In the genomic region with DNA sequence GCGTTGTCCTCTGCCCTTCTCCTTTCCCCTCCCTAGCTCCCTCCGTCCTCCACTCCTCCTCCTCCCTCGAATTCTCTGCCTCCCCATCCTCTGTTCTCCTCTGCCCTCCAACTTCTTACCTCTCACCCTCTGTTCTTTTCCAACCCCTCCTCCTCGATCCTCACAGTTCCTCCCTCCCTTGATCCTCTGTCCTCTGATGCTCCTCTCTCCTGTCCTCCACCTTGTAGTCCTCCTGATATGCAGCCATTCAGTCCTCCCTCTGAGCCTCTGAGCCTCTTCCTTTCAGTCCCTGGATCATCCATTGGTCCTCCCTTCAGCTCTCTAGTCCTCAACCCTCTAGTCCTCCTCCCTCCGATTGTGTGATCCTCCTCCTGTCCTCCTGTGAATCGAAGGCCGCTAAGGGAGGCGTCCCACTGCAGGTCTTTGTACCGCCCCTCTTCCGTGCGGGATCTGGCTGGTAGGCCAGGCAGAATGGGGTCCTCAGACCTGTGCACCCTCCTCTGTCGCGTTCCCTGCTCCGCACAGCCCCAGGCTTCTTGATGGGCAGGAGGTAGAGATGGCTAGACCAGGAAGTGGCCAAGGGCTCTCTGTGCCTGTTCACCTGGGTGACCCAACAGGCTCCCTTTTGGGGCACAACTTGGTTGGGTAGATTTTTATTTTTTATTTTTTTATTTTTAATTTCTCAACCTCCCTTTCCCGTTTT, we compare ENCODE assay signal across 8 mouse cellular contexts. TPM values are rescaled to one million over a fixed set of nuclear protein-coding genes. Genes with fewer than 3 reads are reported as not detected.
A peak's percentile ranks its signal among the peaks of the same experiment; 100 is the strongest.
DNase-seq lines count a peak whose midpoint lies in the region; ATAC-seq and TF ChIP-seq lines count a peak whose summit lies in the region.

No protein-coding gene starts in this region.

- TF ChIP-seq CTCF in kidney, adult 2 months (conservative IDR thresholded peaks at IDR 0.05; ENCODE audit: insufficient read depth, insufficient read length, low read depth, low read length): no peak
- no peak for TF ChIP-seq CTCF in embryonic fibroblast, embryonic 13.5 days (IDR thresholded peaks at IDR 0.05; ENCODE audit: borderline replicate concordance, insufficient read depth, low read length)
- no peak for TF ChIP-seq CTCF in small intestine, adult 2 months (IDR thresholded peaks at IDR 0.05; ENCODE audit: extremely low read depth, insufficient read length, insufficient replicate concordance, low read depth, low read length)

- H3K9me3 ChIP-seq in limb, embryonic 14.5 days (ENCODE audit: control insufficient read depth, low read length): no peaks in the 10 kb centered on the region

- DNase-seq in kidney, adult 2 months: peak; percentile 14
- no peak for DNase-seq in kidney, adult 18-20 months
- peak; percentile 29 for DNase-seq in NIH3T3 (ENCODE audit: low read depth)
- DNase-seq in limb, embryonic 14.5 days (ENCODE audit: low spot score): no peak
- DNase-seq in yolk sac, embryonic 10.5 days (ENCODE audit: low spot score): no peak
- DNase-seq in right cerebral cortex, adult 18-20 months: no peak

- ATAC-seq in limb, embryonic 14.5 days (ENCODE audit: low FRiP score, low read depth): 0 out of 2 replicates have a peak, but pooled peaks have one; percentile 1

- peaks cover 5% of the 10 kb centered on the region; the same call in 1 of the 2 replicates for H3K4me1 ChIP-seq in kidney, adult 2 months (ENCODE audit: control insufficient read depth, insufficient read depth, low read length)
- 0 out of 2 replicates have a peak, but pooled peaks cover 7% of the 10 kb centered on the region for H3K4me1 ChIP-seq in embryonic fibroblast, embryonic 13.5 days (ENCODE audit: control insufficient read depth, insufficient read depth, low read length)
- H3K4me1 ChIP-seq in limb, embryonic 14.5 days (ENCODE audit: control insufficient read depth, insufficient read depth, low read length): peaks cover 16% of the 10 kb centered on the region
- peaks cover 2% of the 10 kb centered on the region for H3K4me1 ChIP-seq in small intestine, adult 2 months (ENCODE audit: control insufficient read depth, insufficient read depth, insufficient read length, low read length)

- 4% methylated on average over 15 of the region's 15 CpGs for WGBS in kidney, adult 2 months
- WGBS in limb, embryonic 14.5 days: 7% methylated on average over 15 of the region's 15 CpGs
- 2% methylated on average over 15 of the region's 15 CpGs for WGBS in small intestine, adult 2 months

- H3K4me3 ChIP-seq in kidney, adult 2 months (ENCODE audit: insufficient read depth, low read depth, low read length): peak overlapping the region; percentile 76
- peak overlapping the region; percentile 74 for H3K4me3 ChIP-seq in embryonic fibroblast, embryonic 13.5 days (ENCODE audit: insufficient read depth, low read length)
- peak overlapping the region; percentile 65 for H3K4me3 ChIP-seq in limb, embryonic 14.5 days (replicated peaks; ENCODE audit: low read length)
- H3K4me3 ChIP-seq in small intestine, adult 2 months (ENCODE audit: low read depth, low read length): peak overlapping the region; percentile 84

- H3K4me2 ChIP-seq in limb, embryonic 14.5 days (replicated peaks; ENCODE audit: low read depth, low read length, severe bottlenecking): peak overlapping the region; percentile 86

- peak overlapping the region; percentile 54 for H3K27ac ChIP-seq in kidney, adult 2 months (ENCODE audit: insufficient read depth, low read depth, low read length)
- peak overlapping the region; percentile 9; the same call in 1 of the 2 replicates for H3K27ac ChIP-seq in embryonic fibroblast, embryonic 13.5 days (ENCODE audit: insufficient read depth, low read length)
- peak overlapping the region; percentile 67; the same call in 1 of the 2 replicates for H3K27ac ChIP-seq in limb, embryonic 14.5 days (replicated peaks; ENCODE audit: low read depth, low read length)
- H3K27ac ChIP-seq in small intestine, adult 2 months (ENCODE audit: insufficient read depth, low read depth, low read length): peak overlapping the region; percentile 29; the same call in 1 of the 2 replicates

- H3K9ac ChIP-seq in limb, embryonic 14.5 days (ENCODE audit: low read depth, low read length, severe bottlenecking): peak overlapping the region; percentile 66

- H3K36me3 ChIP-seq in kidney, adult 2 months (ENCODE audit: control insufficient read depth, insufficient read depth, low read length): no peaks in the 10 kb centered on the region
- H3K36me3 ChIP-seq in limb, embryonic 14.5 days (ENCODE audit: control insufficient read depth, insufficient read depth, low read length): peaks cover 22% of the 10 kb centered on the region
- no peaks in the 10 kb centered on the region for H3K36me3 ChIP-seq in small intestine, adult 2 months (ENCODE audit: control insufficient read depth, insufficient read depth, low read length)

- no peak for TF ChIP-seq POLR2A in kidney, adult 2 months (IDR thresholded peaks at IDR 0.05; ENCODE audit: low read depth, low read length)
- TF ChIP-seq POLR2A in embryonic fibroblast, embryonic 13.5 days (IDR thresholded peaks at IDR 0.05; ENCODE audit: low read depth, low read length): no peak; the same call in 1 of the 2 replicates
- TF ChIP-seq POLR2A in limb, embryonic 14.5 days (IDR thresholded peaks at IDR 0.05; ENCODE audit: borderline replicate concordance, extremely low read depth, insufficient read depth, insufficient read length): no peak
- TF ChIP-seq POLR2A in small intestine, adult 2 months (IDR thresholded peaks at IDR 0.05; ENCODE audit: low read depth, low read length): no peak

- no peaks in the 10 kb centered on the region for H3K27me3 ChIP-seq in kidney, adult 2 months (replicated peaks; ENCODE audit: control insufficient read depth, insufficient read depth, low read length)
- no peaks in the 10 kb centered on the region for H3K27me3 ChIP-seq in limb, embryonic 14.5 days (ENCODE audit: control insufficient read depth, insufficient read depth, low read length)
- no peaks in the 10 kb centered on the region for H3K27me3 ChIP-seq in small intestine, adult 2 months (ENCODE audit: control insufficient read depth, insufficient read depth, low read length)

RNA-seq across cellular contexts. Expression of a gene that starts 0.7 kb away (rescaled TPM):
- polyA plus RNA-seq in kidney, adult 2 months (2012; rRNA removed): 10.0 and 11.0 TPM in 2 replicates
- polyA plus RNA-seq in embryonic fibroblast, embryonic 13.5 days (2011; ENCODE audit: insufficient read length, low read depth, missing spikeins): 8.9 and 11.7 TPM in 2 replicates
- 13.8 and 16.8 TPM in 2 replicates for polyA plus RNA-seq in limb, embryonic 14.5 days (2012; rRNA removed)
- 10.4 and 11.4 TPM in 2 replicates for polyA plus RNA-seq in limb, embryonic 14.5 days (2014; fragmentation: Nextera tagmentation; extraction: Ambion mirVana)
- polyA plus RNA-seq in small intestine, adult 2 months (2012; rRNA removed): 2.4 and 3.8 TPM in 2 replicates

RNA-seq across cellular contexts. Expression of a gene that starts 0.8 kb away (rescaled TPM):
- 1.8 and 2.9 TPM in 2 replicates for polyA plus RNA-seq in kidney, adult 2 months (2012; rRNA removed)
- 2.9 and 5.1 TPM in 2 replicates for polyA plus RNA-seq in embryonic fibroblast, embryonic 13.5 days (2011; ENCODE audit: insufficient read length, low read depth, missing spikeins)
- polyA plus RNA-seq in limb, embryonic 14.5 days (2012; rRNA removed): 31.4 and 41.2 TPM in 2 replicates
- 3.1 and 3.7 TPM in 2 replicates for polyA plus RNA-seq in limb, embryonic 14.5 days (2014; fragmentation: Nextera tagmentation; extraction: Ambion mirVana)
- polyA plus RNA-seq in small intestine, adult 2 months (2012; rRNA removed): 0.98 and 1.2 TPM in 2 replicates

Comparison
In these comparisons a context has a peak if more than half of its experiments do, and no peak if none do; other contexts are left out.
1. DNase-seq: peak in kidney, adult 2 months (single experiment) and NIH3T3 (single experiment); none in kidney, adult 18-20 months (single experiment), limb, embryonic 14.5 days (single experiment), yolk sac, embryonic 10.5 days (single experiment) and right cerebral cortex, adult 18-20 months (single experiment).
2. H3K27ac ChIP-seq: peak in every context shown above with its lines; median percentile 67 in limb, embryonic 14.5 days; 54 in kidney, adult 2 months; 29 in small intestine, adult 2 months; 9 in embryonic fibroblast, embryonic 13.5 days.
3. Peak in every context shown above with its lines, with median percentiles within 50 percentile points of each other: H3K4me3 ChIP-seq.